Mouse (Mus musculus): ENCODE results near the gene Bri3. TPM values are rescaled to one million over a fixed set of nuclear protein-coding genes. Genes with fewer than 3 reads are reported as not detected.

The Bri3 gene
- polyA plus RNA-seq, 1 experiment = 242 TPM

GRCm38 (mm10) chr5:144303071-144303470 is 58.8 kb downstream of the Bri3 start:
- H3K4me1 ChIP-seq (ENCODE audit: control insufficient read depth, insufficient read depth, low read length) = no peaks in the 10 kb centered on the region
- H3K4me3 ChIP-seq (ENCODE audit: insufficient read depth, low read depth, low read length) = no peak overlapping the region
- no peak for DNase-seq
- no peaks in the 10 kb centered on the region for H3K27me3 ChIP-seq (replicated peaks; ENCODE audit: control insufficient read depth, insufficient read depth, low read length)
- 100% methylated on average over 2 of the region's 2 CpGs for WGBS
- H3K36me3 ChIP-seq (ENCODE audit: control insufficient read depth, insufficient read depth, low read length) = no peaks in the 10 kb centered on the region
- TF ChIP-seq CTCF (conservative IDR thresholded peaks at IDR 0.05; ENCODE audit: insufficient read depth, insufficient read length, low read depth, low read length) (no peak), POLR2A (IDR thresholded peaks at IDR 0.05; ENCODE audit: low read depth, low read length) (no peak)
- H3K27ac ChIP-seq (ENCODE audit: insufficient read depth, low read depth, low read length) = no peak overlapping the region

GRCm38 (mm10) chr5:144308929-144309328 is 64.7 kb downstream of the Bri3 start:
- WGBS = 80% methylated on average over 4 of the region's 4 CpGs
- Histone ChIP-seq H3K4me3 (ENCODE audit: insufficient read depth, low read depth, low read length) (no peak overlapping the region), H3K27me3 (replicated peaks; ENCODE audit: control insufficient read depth, insufficient read depth, low read length) (no peaks in the 10 kb centered on the region), H3K4me1 (ENCODE audit: control insufficient read depth, insufficient read depth, low read length) (no peaks in the 10 kb centered on the region), H3K36me3 (ENCODE audit: control insufficient read depth, insufficient read depth, low read length) (no peaks in the 10 kb centered on the region), H3K27ac (ENCODE audit: insufficient read depth, low read depth, low read length) (no peak overlapping the region)
- TF ChIP-seq CTCF (conservative IDR thresholded peaks at IDR 0.05; ENCODE audit: insufficient read depth, insufficient read length, low read depth, low read length) (no peak), POLR2A (IDR thresholded peaks at IDR 0.05; ENCODE audit: low read depth, low read length) (no peak)
- DNase-seq = no peak

- DNase-seq = no peak
- 83% methylated on average over 7 of the region's 7 CpGs for WGBS
- Histone ChIP-seq H3K4me3 (ENCODE audit: insufficient read depth, low read depth, low read length) (no peak overlapping the region), H3K27me3 (replicated peaks; ENCODE audit: control insufficient read depth, insufficient read depth, low read length) (no peaks in the 10 kb centered on the region), H3K36me3 (ENCODE audit: control insufficient read depth, insufficient read depth, low read length) (no peaks in the 10 kb centered on the region), H3K4me1 (ENCODE audit: control insufficient read depth, insufficient read depth, low read length) (peaks cover 5% of the 10 kb centered on the region; the same call in 1 of the 2 replicates), H3K27ac (ENCODE audit: insufficient read depth, low read depth, low read length) (no peak overlapping the region)
- TF ChIP-seq POLR2A (IDR thresholded peaks at IDR 0.05; ENCODE audit: low read depth, low read length) (no peak), CTCF (conservative IDR thresholded peaks at IDR 0.05; ENCODE audit: insufficient read depth, insufficient read length, low read depth, low read length) (no peak)
Measured at GRCm38 (mm10) chr5:144312183-144312582, 67.9 kb downstream of the Bri3 start.

- H3K27ac ChIP-seq (ENCODE audit: insufficient read depth, low read depth, low read length) = no peak overlapping the region
Measured at GRCm38 (mm10) chr5:144313335-144313734, 69.1 kb downstream of the Bri3 start.

GRCm38 (mm10) chr5:144314731-144315494 is 70.7 kb downstream of the Bri3 start:
- H3K4me1 ChIP-seq (ENCODE audit: control insufficient read depth, insufficient read depth, low read length) = peaks cover 13% of the 10 kb centered on the region; the same call in 1 of the 2 replicates
- no peaks in the 10 kb centered on the region for H3K27me3 ChIP-seq (replicated peaks; ENCODE audit: control insufficient read depth, insufficient read depth, low read length)
- H3K4me3 ChIP-seq (ENCODE audit: insufficient read depth, low read depth, low read length) = no peak overlapping the region
- peak; percentile 43 for DNase-seq
- WGBS = 62% methylated on average over 12 of the region's 12 CpGs
- TF ChIP-seq POLR2A (IDR thresholded peaks at IDR 0.05; ENCODE audit: low read depth, low read length) = no peak
- TF ChIP-seq CTCF (conservative IDR thresholded peaks at IDR 0.05; ENCODE audit: insufficient read depth, insufficient read length, low read depth, low read length) = no peak
- no peaks in the 10 kb centered on the region for H3K36me3 ChIP-seq (ENCODE audit: control insufficient read depth, insufficient read depth, low read length)
- H3K27ac ChIP-seq (ENCODE audit: insufficient read depth, low read depth, low read length) = peak overlapping the region; percentile 24; the same call in 1 of the 2 replicates

More at GRCm38 (mm10) chr5:144313335-144313734, 69.1 kb downstream of the Bri3 start:
- Histone ChIP-seq H3K4me3 (ENCODE audit: insufficient read depth, low read depth, low read length) (no peak overlapping the region), H3K36me3 (ENCODE audit: control insufficient read depth, insufficient read depth, low read length) (no peaks in the 10 kb centered on the region), H3K27me3 (replicated peaks; ENCODE audit: control insufficient read depth, insufficient read depth, low read length) (no peaks in the 10 kb centered on the region), H3K4me1 (ENCODE audit: control insufficient read depth, insufficient read depth, low read length) (peaks cover 9% of the 10 kb centered on the region; the same call in 1 of the 2 replicates)
- WGBS = 38% methylated on average over 5 of the region's 5 CpGs
- TF ChIP-seq CTCF (conservative IDR thresholded peaks at IDR 0.05; ENCODE audit: insufficient read depth, insufficient read length, low read depth, low read length) (no peak), POLR2A (IDR thresholded peaks at IDR 0.05; ENCODE audit: low read depth, low read length) (no peak)
- no peak for DNase-seq

- no peak overlapping the region for H3K27ac ChIP-seq (ENCODE audit: insufficient read depth, low read depth, low read length)
- peak; percentile 25 for DNase-seq
- WGBS = 64% methylated on average over 3 of the region's 3 CpGs
- H3K4me3 ChIP-seq (ENCODE audit: insufficient read depth, low read depth, low read length) = no peak overlapping the region
- H3K36me3 ChIP-seq (ENCODE audit: control insufficient read depth, insufficient read depth, low read length) = no peaks in the 10 kb centered on the region
- TF ChIP-seq CTCF (conservative IDR thresholded peaks at IDR 0.05; ENCODE audit: insufficient read depth, insufficient read length, low read depth, low read length) (no peak), POLR2A (IDR thresholded peaks at IDR 0.05; ENCODE audit: low read depth, low read length) (no peak)
- H3K4me1 ChIP-seq (ENCODE audit: control insufficient read depth, insufficient read depth, low read length) = peaks cover 13% of the 10 kb centered on the region; the same call in 1 of the 2 replicates
- no peaks in the 10 kb centered on the region for H3K27me3 ChIP-seq (replicated peaks; ENCODE audit: control insufficient read depth, insufficient read depth, low read length)
Measured at GRCm38 (mm10) chr5:144316442-144316841, 72.2 kb downstream of the Bri3 start.

- Histone ChIP-seq H3K4me3 (ENCODE audit: insufficient read depth, low read depth, low read length) (no peak overlapping the region), H3K27ac (ENCODE audit: insufficient read depth, low read depth, low read length) (no peak overlapping the region), H3K27me3 (replicated peaks; ENCODE audit: control insufficient read depth, insufficient read depth, low read length) (no peaks in the 10 kb centered on the region), H3K36me3 (ENCODE audit: control insufficient read depth, insufficient read depth, low read length) (no peaks in the 10 kb centered on the region), H3K4me1 (ENCODE audit: control insufficient read depth, insufficient read depth, low read length) (peaks cover 18% of the 10 kb centered on the region)
- 81% methylated on average over 8 of the region's 8 CpGs for WGBS
- TF ChIP-seq CTCF (conservative IDR thresholded peaks at IDR 0.05; ENCODE audit: insufficient read depth, insufficient read length, low read depth, low read length) = no peak
- no peak for TF ChIP-seq POLR2A (IDR thresholded peaks at IDR 0.05; ENCODE audit: low read depth, low read length)
- DNase-seq = no peak
Measured at GRCm38 (mm10) chr5:144317426-144317825, 73.2 kb downstream of the Bri3 start.
